Mouse (Mus musculus) forebrain, embryonic 15.5 days (tissue): ENCODE measurements around the gene Ttc7. TPM values are rescaled to one million over a fixed set of nuclear protein-coding genes. Genes with fewer than 3 reads are reported as not detected.

Experiments used
- polyA plus RNA-seq: library from polyadenylated mRNA; unstranded; fragments of >200 nt; fragmentation: Nextera tagmentation; extraction: Ambion mirVana; gene quantifications from 2 replicates; pipeline ENCODE4 v1.2.1, GENCODE M21; 2015

Gene Ttc7
- polyA plus RNA-seq, 1 experiment from 2014 or later, result 4.8 TPM

Other genes starting within 250 kb of the Ttc7 start
- gene Socs5, start 175.2 kb upstream of the Ttc7 start, polyA plus RNA-seq, result 11.0 and 12.0 TPM in 2 replicates
- gene Mcfd2, start 17.0 kb upstream of the Ttc7 start, polyA plus RNA-seq, result 53.3 and 53.8 TPM in 2 replicates
- gene Stpg4, start 144.9 kb downstream of the Ttc7 start, polyA plus RNA-seq, result not detected in 2 replicates
- 1,787 and 1,813 TPM in 2 replicates for gene Calm2, start 164.0 kb downstream of the Ttc7 start, polyA plus RNA-seq